ENCODE assay signal across 8 mouse cellular contexts in genomic region chr9:83547830-83548689, GRCm38 (mm10). TPM values are rescaled to one million over a fixed set of nuclear protein-coding genes. Genes with fewer than 3 reads are reported as not detected.
DNase-seq lines count a peak whose midpoint lies in the region; ATAC-seq and TF ChIP-seq lines count a peak whose summit lies in the region.

Sh3bgrl2 (plus strand) TSS chr9:83548327.

- H3K4me1 ChIP-seq in brown adipose tissue, adult 24 weeks (ENCODE audit: control insufficient read depth, insufficient read depth, insufficient read length, low read length): no peaks in the 10 kb centered on the region
- H3K4me1 ChIP-seq in forebrain, embryonic 10.5 days: peaks cover 18% of the 10 kb centered on the region
- H3K4me1 ChIP-seq in heart, embryonic 14.5 days (ENCODE audit: control insufficient read depth in 2 of 2, insufficient read depth in 2 of 2, low read length in 2 of 2): peaks cover 0 to 3% of the 10 kb centered on the region in 2 experiments; a peak in 1 of 4 replicates
- 0 out of 2 replicates have a peak, but pooled peaks cover 2% of the 10 kb centered on the region for H3K4me1 ChIP-seq in liver, adult 2 months (ENCODE audit: control insufficient read depth, insufficient read depth, low read length)

- ATAC-seq in heart, embryonic 14.5 days (ENCODE audit: insufficient number of reproducible peaks, insufficient read depth, low FRiP score, low read depth): peak; percentile 85
- ATAC-seq in monocyte, adult 5-6 weeks (replicated peaks; ENCODE audit: insufficient number of reproducible peaks, low FRiP score, low TSS enrichment, poor library complexity, severe bottlenecking): peak; percentile 29; the same call in 1 of the 2 replicates

- peak within 1 kb of the TSS; percentile 92 for H3K4me3 ChIP-seq in brown adipose tissue, adult 24 weeks (ENCODE audit: insufficient read depth, low read depth, low read length)
- peak within 1 kb of the TSS; percentile 73 for H3K4me3 ChIP-seq in forebrain, embryonic 10.5 days
- peak within 1 kb of the TSS; percentile 76 to 78 for H3K4me3 ChIP-seq in heart, embryonic 14.5 days (ENCODE audit: control insufficient read depth in 1 of 2, insufficient read depth in 1 of 2, low read depth in 1 of 2, low read length in 2 of 2)
- H3K4me3 ChIP-seq in liver, adult 2 months (ENCODE audit: insufficient read depth, low read depth, low read length): peak within 1 kb of the TSS; percentile 85

- H3K27ac ChIP-seq in brown adipose tissue, adult 24 weeks (replicated peaks; ENCODE audit: low read depth, low read length): peak within 1 kb of the TSS; percentile 64
- peak within 1 kb of the TSS; percentile 85 for H3K27ac ChIP-seq in forebrain, embryonic 10.5 days
- H3K27ac ChIP-seq in heart, embryonic 14.5 days (replicated peaks in 1 of 2; ENCODE audit: control insufficient read depth in 1 of 2, insufficient read depth in 1 of 2, low read depth in 2 of 2, low read length in 2 of 2): no peak within 1 kb of the TSS
- H3K27ac ChIP-seq in liver, adult 2 months (replicated peaks; ENCODE audit: insufficient read depth, low read depth, low read length): peak within 1 kb of the TSS; percentile 81

- H3K9ac ChIP-seq in heart, embryonic 14.5 days (ENCODE audit: low read length): peak within 1 kb of the TSS; percentile 80
- H3K9ac ChIP-seq in liver, adult 2 months (ENCODE audit: low read depth, low read length): peak within 1 kb of the TSS; percentile 88

- H3K27me3 ChIP-seq in forebrain, embryonic 10.5 days (ENCODE audit: poor library complexity, severe bottlenecking): peaks cover 43% of the 10 kb centered on the region
- H3K27me3 ChIP-seq in heart, embryonic 14.5 days (ENCODE audit: control insufficient read depth, insufficient read depth, low read length): no peaks in the 10 kb centered on the region
- H3K27me3 ChIP-seq in liver, adult 2 months (ENCODE audit: control insufficient read depth, insufficient read depth, low read length): no peaks in the 10 kb centered on the region

- no peaks in the 10 kb centered on the region for H3K9me3 ChIP-seq in forebrain, embryonic 10.5 days
- H3K9me3 ChIP-seq in heart, embryonic 14.5 days (ENCODE audit: control insufficient read depth, low read length): no peaks in the 10 kb centered on the region

- H3K36me3 ChIP-seq in forebrain, embryonic 10.5 days (replicated peaks): no peaks in the 10 kb centered on the region; the same call in 1 of the 2 replicates
- H3K36me3 ChIP-seq in heart, embryonic 14.5 days (ENCODE audit: control insufficient read depth, insufficient read depth, low read length): no peaks in the 10 kb centered on the region
- H3K36me3 ChIP-seq in liver, adult 2 months (ENCODE audit: control insufficient read depth, insufficient read depth, low read length): no peaks in the 10 kb centered on the region

- peak; percentile 88 for DNase-seq in A20 (ENCODE audit: low read depth, low spot score)
- DNase-seq in forebrain, embryonic 10.5 days (ENCODE audit: extremely low spot score, low spot score): peak; percentile 83
- DNase-seq in kidney, postnatal 10 days: peak; percentile 91
- peak; percentile 81 for DNase-seq in liver, adult 2 months (ENCODE audit: extremely low read depth, low read depth, low spot score)
- peak; percentile 25 to 52 for DNase-seq in spleen, postnatal 14 days (ENCODE audit: low spot score in 2 of 2)

- 1% methylated on average over 76 of the region's 76 CpGs for WGBS in forebrain, embryonic 10.5 days
- 3% methylated on average over 76 of the region's 76 CpGs for WGBS in heart, embryonic 14.5 days
- 2% methylated on average over 76 of the region's 76 CpGs for WGBS in liver, adult 2 months

- TF ChIP-seq POLR2A in liver, adult 2 months (IDR thresholded peaks at IDR 0.05; ENCODE audit: extremely low read depth, insufficient read depth, low read length): peak; percentile 90

- TF ChIP-seq CTCF in liver, adult 2 months (IDR thresholded peaks at IDR 0.05; ENCODE audit: low read depth, low read length): no peak

- H3K4me2 ChIP-seq in heart, embryonic 14.5 days (ENCODE audit: low read length): peak within 1 kb of the TSS; percentile 80

- H3K79me2 ChIP-seq in liver, adult 2 months (ENCODE audit: control insufficient read depth, insufficient read depth, low read length): peaks cover 17% of the 10 kb centered on the region; the same call in 1 of the 2 replicates

RNA-seq across cellular contexts. Expression of gene Sh3bgrl2, which starts in this region (rescaled TPM):
- polyA plus RNA-seq in brown adipose tissue, adult 24 weeks (2012; ENCODE audit: insufficient read depth, insufficient read length, missing spikeins): 7.2 and 8.0 TPM in 2 replicates
- polyA plus RNA-seq in forebrain, embryonic 10.5 days (2016; fragmentation: Nextera tagmentation; extraction: Ambion mirVana): 10.9 and 12.1 TPM in 2 replicates
- polyA plus RNA-seq in heart, embryonic 14.5 days (2014; fragmentation: Nextera tagmentation; extraction: Ambion mirVana): 13.9 and 14.2 TPM in 2 replicates
- total RNA-seq in liver, adult 2 months (2014; rRNA removed): 22.7 and 25.0 TPM in 2 replicates
- 8.4 and 9.6 TPM in 2 replicates for polyA plus RNA-seq in liver, adult 2 months (2012; rRNA removed)
- 2.4 to 19.4 TPM (median 2.7 TPM) in 3 replicates for total RNA-seq in monocyte, adult 5-6 weeks (2017)

Comparison
In these comparisons a context has a peak if more than half of its experiments do, and no peak if none do; other contexts are left out.
1. DNase-seq: peak in every context shown above with its lines; median percentile 91 in kidney, postnatal 10 days; 88 in A20; 83 in forebrain, embryonic 10.5 days; 81 in liver, adult 2 months; 38 in spleen, postnatal 14 days.
2. H3K27ac ChIP-seq: peak in brown adipose tissue, adult 24 weeks (single experiment), forebrain, embryonic 10.5 days (single experiment) and liver, adult 2 months (single experiment); none in heart, embryonic 14.5 days (0 of 2).
3. Peak in every context shown above with its lines, with median percentiles within 50 percentile points of each other: H3K4me3 ChIP-seq.